Mouse (Mus musculus) MEL (cell line): ENCODE measurements around the gene Arhgap44.

ENCODE experiments used
- CTCF ChIP-seq, 3 experiments: IDR thresholded peaks in 2 of 3; conservative IDR thresholded peaks in 1 of 3; 2 replicates each; pipeline ENCODE4 v1.5.1; 2011 to 2012; ENCODE audit warnings: low read length in 3 of 3, low read depth in 2 of 3, mild to moderate bottlenecking in 2 of 3, improper control_type of control experiment in 1 of 3, inconsistent platforms in 1 of 3, mixed read lengths in 1 of 3, moderate library complexity in 1 of 3; ENCODE audit not compliant: control insufficient read depth in 1 of 3, insufficient read depth in 1 of 3, poor library complexity in 1 of 3, severe bottlenecking in 1 of 3
- MAFK ChIP-seq: IDR thresholded peaks from 2 replicates; pipeline ENCODE4 v1.6.1; 2011; ENCODE audit warnings: low read depth, mild to moderate bottlenecking, low read length, improper control_type of control experiment, borderline replicate concordance
- MXI1 ChIP-seq: IDR thresholded peaks from 2 replicates; pipeline ENCODE4 v1.6.1; 2011; ENCODE audit warnings: mild to moderate bottlenecking, low read depth, low read length, improper control_type of control experiment
- POLR2A ChIP-seq, 2 experiments: IDR thresholded peaks; 2 replicates each; pipeline ENCODE4 v1.6.1; 2011 to 2012; ENCODE audit warnings: low read length in 2 of 2, mild to moderate bottlenecking in 2 of 2, control low read depth in 1 of 2, improper control_type of control experiment in 1 of 2, low read depth in 1 of 2, moderate library complexity in 1 of 2; ENCODE audit not compliant: control insufficient read depth in 1 of 2, insufficient read depth in 1 of 2, poor library complexity in 1 of 2
- POLR2AphosphoS5 ChIP-seq: IDR thresholded peaks from 2 replicates; pipeline ENCODE4 v1.6.1; 2012; ENCODE audit warnings: low read depth, borderline replicate concordance, mild to moderate bottlenecking, inconsistent platforms, low read length, moderate library complexity, mixed read lengths
- TAL1 ChIP-seq: IDR thresholded peaks from 2 replicates; pipeline ENCODE4 v1.6.1; 2012; ENCODE audit warnings: mild to moderate bottlenecking, inconsistent platforms, low read length, moderate library complexity, mixed read lengths
- ZNF384 ChIP-seq: IDR thresholded peaks from 2 replicates; pipeline ENCODE4 v1.6.1; 2012; ENCODE audit warnings: low read depth, mild to moderate bottlenecking, inconsistent platforms, low read length, improper control_type of control experiment

DNA sequence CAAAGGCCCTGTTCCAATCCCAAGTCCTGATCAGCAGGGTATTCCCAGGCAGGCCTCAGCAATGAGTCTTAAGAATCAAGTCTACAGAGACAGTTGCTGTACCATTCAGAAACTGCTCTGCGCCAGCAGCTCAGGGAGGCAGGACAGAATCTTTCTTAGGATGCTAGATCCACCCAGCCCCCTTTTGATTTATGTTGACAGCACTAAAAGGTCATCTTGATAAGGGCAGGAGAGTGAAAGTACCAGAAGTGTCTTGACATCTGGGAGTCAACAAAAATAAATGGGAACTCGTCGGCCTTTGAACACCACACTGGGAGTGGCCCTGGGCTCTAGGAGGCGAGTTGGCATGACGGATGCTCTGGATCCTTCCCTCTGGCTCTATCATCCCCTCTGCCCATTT lies 159.2 kb downstream of the Arhgap44 start:
- no peak for TF ChIP-seq CTCF (IDR thresholded peaks at IDR 0.05 in 2 of 3, conservative IDR thresholded peaks at IDR 0.05 in 1 of 3; ENCODE audit: control insufficient read depth in 1 of 3, insufficient read depth in 1 of 3, low read depth in 2 of 3, low read length in 3 of 3, poor library complexity in 1 of 3, severe bottlenecking in 1 of 3)
- TF ChIP-seq ZNF384: no peak
- no peak for TF ChIP-seq MXI1
- TF ChIP-seq MAFK: no peak
- no peak for TF ChIP-seq TAL1
- no peak for TF ChIP-seq POLR2AphosphoS5
- TF ChIP-seq POLR2A (IDR thresholded peaks at IDR 0.05; ENCODE audit: control insufficient read depth in 1 of 2, insufficient read depth in 1 of 2, low read depth in 1 of 2, low read length in 2 of 2, poor library complexity in 1 of 2): 0 out of 4 replicates have a peak, but pooled peaks of 1 of the 2 experiments have one; percentile 11
